Mouse (Mus musculus): ENCODE results near the gene Nhs.

The Nhs gene

GRCm38 (mm10) chrX:161943098-161943680, 216.3 kb downstream of the Nhs start:
- DNase-seq (ENCODE audit: extremely low spot score) = peak; percentile 19

- no peak for DNase-seq (ENCODE audit: extremely low spot score)
These were observed 218.8 kb downstream of the Nhs start for GRCm38 (mm10) chrX:161940696-161941095.

GRCm38 (mm10) chrX:161926683-161927053, 232.9 kb downstream of the Nhs start:
- no peak for DNase-seq (ENCODE audit: extremely low spot score)

GRCm38 (mm10) chrX:161925973-161926682, 233.4 kb downstream of the Nhs start:
- DNase-seq (ENCODE audit: extremely low spot score) = peak; percentile 56

GRCm38 (mm10) chrX:161922655-161923054, 236.9 kb downstream of the Nhs start:
- DNase-seq (ENCODE audit: extremely low spot score) = no peak

GRCm38 (mm10) chrX:161921581-161921980, 237.9 kb downstream of the Nhs start:
- DNase-seq (ENCODE audit: extremely low spot score) = no peak

GRCm38 (mm10) chrX:161909963-161910362, 249.6 kb downstream of the Nhs start:
- DNase-seq (ENCODE audit: extremely low spot score) = no peak

GRCm38 (mm10) chrX:161908652-161909403, 250.7 kb downstream of the Nhs start:
- peak; percentile 49 for DNase-seq (ENCODE audit: extremely low spot score)

- peak; percentile 10 for DNase-seq (ENCODE audit: extremely low spot score)
These were observed 251.6 kb downstream of the Nhs start for GRCm38 (mm10) chrX:161907595-161908592.

GRCm38 (mm10) chrX:161894442-161894841, 265.1 kb downstream of the Nhs start:
- no peak for DNase-seq (ENCODE audit: extremely low spot score)

GRCm38 (mm10) chrX:161883661-161884060, 275.9 kb downstream of the Nhs start:
- DNase-seq (ENCODE audit: extremely low spot score) = no peak

- DNase-seq (ENCODE audit: extremely low spot score) = no peak
These were observed 282.4 kb downstream of the Nhs start for GRCm38 (mm10) chrX:161877123-161877522.

GRCm38 (mm10) chrX:161873511-161873910, 286.0 kb downstream of the Nhs start:
- DNase-seq (ENCODE audit: extremely low spot score) = no peak

GRCm38 (mm10) chrX:161871306-161871705, 288.2 kb downstream of the Nhs start:
- no peak for DNase-seq (ENCODE audit: extremely low spot score)

- DNase-seq (ENCODE audit: extremely low spot score) = no peak
These were observed 303.9 kb downstream of the Nhs start for GRCm38 (mm10) chrX:161855630-161856029.

- DNase-seq (ENCODE audit: extremely low spot score) = no peak
These were observed 305.8 kb downstream of the Nhs start for GRCm38 (mm10) chrX:161853626-161854312.

- DNase-seq (ENCODE audit: extremely low spot score) = peak; percentile 26
These were observed 333.3 kb downstream of the Nhs start for GRCm38 (mm10) chrX:161826186-161826585.

- DNase-seq (ENCODE audit: extremely low spot score) = peak; percentile 25
These were observed 369.3 kb downstream of the Nhs start for GRCm38 (mm10) chrX:161790182-161790581.

Data from embryo, embryonic 9.5 days (tissue).